ENCODE assay signal across 9 mouse cellular contexts in genomic region chr5:74300140-74300539, GRCm38 (mm10).
DNase-seq lines count a peak whose midpoint lies in the region; ATAC-seq lines count a peak whose summit lies in the region.
"Had no signal": no experiment of that assay in that cellular context is flagged by ENCODE, and none has a peak within 500 bp of the region (broad histone marks: within the 10 kb centered on the region; RNA-seq: fewer than 3 reads in every experiment).

No protein-coding gene starts in this region.

- no peaks in the 10 kb centered on the region for H3K4me1 ChIP-seq in forebrain, embryonic 15.5 days

- ATAC-seq in forebrain, embryonic 15.5 days (replicated peaks) = no peak

- H3K4me3 ChIP-seq in forebrain, embryonic 15.5 days = no peak overlapping the region

- H3K9ac ChIP-seq in forebrain, embryonic 15.5 days (replicated peaks) = no peak overlapping the region

- no peak overlapping the region for H3K4me2 ChIP-seq in forebrain, embryonic 15.5 days (replicated peaks)

- 23% methylated on average over 4 of the region's 4 CpGs for WGBS in forebrain, embryonic 15.5 days

- H3K36me3 ChIP-seq in forebrain, embryonic 15.5 days = no peaks in the 10 kb centered on the region

- intact Hi-C loops in left cerebral cortex, postnatal 4 days (cut with DNase I) = no loop called here
- intact Hi-C loops in heart, postnatal 25 days (cut with DNase I) = no loop called here

- H3K27me3 ChIP-seq in forebrain, embryonic 15.5 days = no peaks in the 10 kb centered on the region

- no peak overlapping the region for H3K27ac ChIP-seq in forebrain, embryonic 15.5 days (replicated peaks)

- peak; percentile 30 to 31 for DNase-seq in left cerebral cortex, adult 9 months (ENCODE audit: low spot score in 2 of 2)
- no peak for DNase-seq in left cerebral cortex, postnatal 4 days
- DNase-seq in NIH3T3 (ENCODE audit: low read depth) = peak; percentile 47
- DNase-seq in heart, adult 18-20 months = peak; percentile 63 to 79
- DNase-seq in heart, postnatal 25 days (ENCODE audit: low spot score) = peak; percentile 24
- no peak for DNase-seq in layer of hippocampus, postnatal 25 days (ENCODE audit: extremely low spot score in 1 of 2, low spot score in 1 of 2)
- DNase-seq in embryo, embryonic 11 days = no peak
- DNase-seq: thymus, adult 18-20 months had no signal

- H3K9me3 ChIP-seq in forebrain, embryonic 15.5 days = no peaks in the 10 kb centered on the region

Comparison
In these comparisons a context has a peak if more than half of its experiments do, and no peak if none do; other contexts are left out.
1. DNase-seq: peak in left cerebral cortex, adult 9 months (2 of 2), NIH3T3 (single experiment), heart, adult 18-20 months (2 of 2) and heart, postnatal 25 days (single experiment); none in left cerebral cortex, postnatal 4 days (single experiment), layer of hippocampus, postnatal 25 days (0 of 2) and embryo, embryonic 11 days (single experiment).